Mouse (Mus musculus) C2C12 (cell line): Measurements from ENCODE around the gene Gyg.

Source experiments
- CEBPB ChIP-seq: IDR thresholded peaks from one replicate; pipeline ENCODE4 v1.6.1; 2011; ENCODE audit warnings: low read depth, mild to moderate bottlenecking, control low read depth, moderate library complexity
- CTCF ChIP-seq: IDR thresholded peaks from one replicate; pipeline ENCODE4 v1.5.1; 2011; ENCODE audit not compliant: control insufficient read depth, insufficient read depth, insufficient read length

GRCm38 (mm10) chr3:20076145-20077053 is 78.7 kb downstream of the Gyg start:
- TF ChIP-seq CTCF (no peak), CEBPB (no peak)
